ENCODE assay signal across 18 mouse cellular contexts in the genomic region with DNA sequence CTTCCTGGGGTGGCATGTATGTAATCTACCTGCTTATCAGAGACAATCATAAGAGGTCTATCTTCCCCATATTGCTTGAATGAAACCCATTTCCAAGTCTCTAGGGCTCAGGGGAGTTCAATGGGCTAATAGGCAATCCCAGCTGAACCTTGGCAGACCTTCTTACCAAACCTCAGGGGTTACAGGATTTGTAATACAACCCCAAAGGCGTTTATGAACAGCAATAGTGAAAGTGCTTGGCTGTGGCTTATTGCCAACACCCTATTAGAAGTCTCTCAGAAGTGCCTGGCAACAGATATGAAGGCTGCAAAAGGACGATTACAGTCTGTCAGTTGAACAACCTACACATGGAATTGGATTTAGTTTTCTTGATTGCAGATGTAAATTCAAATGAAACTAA.
"Had no signal": no experiment of that assay in that cellular context is flagged by ENCODE, and none has a peak within 500 bp of the region (broad histone marks: within the 10 kb centered on the region; RNA-seq: fewer than 3 reads in every experiment).

No protein-coding gene starts in this region.

- H3K4me2 ChIP-seq: limb, embryonic 15.5 days; liver, embryonic 12.5 days; lung, embryonic 14.5 days; midbrain, embryonic 13.5 days; neural tube, embryonic 12.5 days had no signal

- ATAC-seq: liver, embryonic 12.5 days; midbrain, embryonic 13.5 days had no signal

- H3K36me3 ChIP-seq: limb, embryonic 15.5 days; liver, embryonic 12.5 days; midbrain, embryonic 13.5 days; neural tube, embryonic 12.5 days had no signal

- H3K4me3 ChIP-seq: limb, embryonic 15.5 days; liver, embryonic 12.5 days; megakaryocyte, embryonic 14.5 days; midbrain, embryonic 13.5 days; neural tube, embryonic 12.5 days had no signal

- H3K9me3 ChIP-seq: limb, embryonic 15.5 days; liver, embryonic 12.5 days; megakaryocyte, embryonic 14.5 days; midbrain, embryonic 13.5 days; neural tube, embryonic 12.5 days had no signal

- H3K27ac ChIP-seq: kidney, postnatal 0 days; limb, embryonic 15.5 days; liver, embryonic 12.5 days; macrophage; midbrain, embryonic 13.5 days; neural tube, embryonic 12.5 days had no signal

- H3K4me1 ChIP-seq: limb, embryonic 15.5 days; liver, embryonic 12.5 days; megakaryocyte, embryonic 14.5 days; midbrain, embryonic 13.5 days; neural tube, embryonic 12.5 days had no signal

- DNase-seq: kidney, adult 9 months; kidney, postnatal 36 days; layer of hippocampus, adult 9-11 months; layer of hippocampus, postnatal 36 days; lung, embryonic 14.5 days; lung, postnatal 14 days; retina, postnatal 1 day; right cerebral cortex, postnatal 4 days; spleen, adult 18-20 months; thymus, adult 18-20 months; thymus, postnatal 14 days had no signal

- H3K27me3 ChIP-seq: limb, embryonic 15.5 days; liver, embryonic 12.5 days; megakaryocyte, embryonic 14.5 days; midbrain, embryonic 13.5 days; neural tube, embryonic 12.5 days had no signal

- H3K9ac ChIP-seq: limb, embryonic 15.5 days; liver, embryonic 12.5 days; lung, embryonic 14.5 days; midbrain, embryonic 13.5 days; neural tube, embryonic 12.5 days had no signal
